Mouse (Mus musculus) MEL (cell line): ENCODE data around the gene Ltk. TPM values are rescaled to one million over a fixed set of nuclear protein-coding genes. Genes with fewer than 3 reads are reported as not detected.

Experiments
- DNase-seq: peaks from one replicate; pipeline ENCODE4 v3.0.0; 2011; ENCODE audit warnings: low read depth, low spot score
- H3K27ac ChIP-seq: 2 replicates; pipeline ENCODE4 v1.5.1; 2012; ENCODE audit warnings: low read depth, mild to moderate bottlenecking, control low read depth, low read length, moderate library complexity; ENCODE audit not compliant: control insufficient read depth
- H3K27me3 ChIP-seq, 2 experiments: fragments of 150-350 bp in 1 of 2; sonication (generic) in 1 of 2; 2 replicates each; pipeline ENCODE4 v1.6.1; 2012; ENCODE audit warnings: low read length in 2 of 2, mild to moderate bottlenecking in 2 of 2, improper control_type of control experiment in 1 of 2, moderate library complexity in 1 of 2; ENCODE audit not compliant: insufficient read depth in 2 of 2, control insufficient read depth in 1 of 2
- H3K36me3 ChIP-seq, 2 experiments: 2 replicates each; pipeline ENCODE4 v1.6.1; 2012 to 2014; ENCODE audit warnings: low read length in 2 of 2, improper control_type of control experiment in 1 of 2, inconsistent platforms in 1 of 2, mild to moderate bottlenecking in 1 of 2; ENCODE audit not compliant: insufficient read depth in 2 of 2, control insufficient read depth in 1 of 2
- H3K4me1 ChIP-seq, 2 experiments: fragments of 150-350 bp in 1 of 2; sonication (generic) in 1 of 2; 2 replicates each; pipeline ENCODE4 v1.6.1; 2012; ENCODE audit warnings: low read length in 2 of 2, improper control_type of control experiment in 1 of 2, mild to moderate bottlenecking in 1 of 2; ENCODE audit not compliant: insufficient read depth in 2 of 2, control insufficient read depth in 1 of 2
- H3K4me3 ChIP-seq, 2 experiments: fragments of 150-350 bp in 1 of 2; sonication (generic) in 1 of 2; 2 replicates each; pipeline ENCODE4 v1.5.1; 2012; ENCODE audit warnings: low read depth in 2 of 2, low read length in 2 of 2, mild to moderate bottlenecking in 2 of 2, moderate library complexity in 2 of 2, control low read depth in 1 of 2, improper control_type of control experiment in 1 of 2; ENCODE audit not compliant: control insufficient read depth in 1 of 2, insufficient read depth in 1 of 2
- H3K79me2 ChIP-seq: 2 replicates; pipeline ENCODE4 v1.6.1; 2012; ENCODE audit warnings: mild to moderate bottlenecking, low read length, moderate library complexity; ENCODE audit not compliant: control insufficient read depth, poor library complexity, insufficient read depth
- H3K9ac ChIP-seq: 2 replicates; pipeline ENCODE4 v1.6.1; 2012; ENCODE audit warnings: low read depth, mild to moderate bottlenecking, control low read depth, low read length, moderate library complexity; ENCODE audit not compliant: control insufficient read depth, poor library complexity, severe bottlenecking
- H3K9me3 ChIP-seq: fragments of 150-350 bp; sonication (generic); replicated peaks from 2 replicates; pipeline ENCODE4 v1.6.1; 2012; ENCODE audit warnings: mild to moderate bottlenecking, low read length, improper control_type of control experiment, moderate library complexity; ENCODE audit not compliant: insufficient read depth
- BHLHE40 ChIP-seq: IDR thresholded peaks from 2 replicates; pipeline ENCODE4 v1.6.1; 2012; ENCODE audit warnings: low read depth, mild to moderate bottlenecking, inconsistent platforms, low read length, improper control_type of control experiment, borderline replicate concordance
- CHD1 ChIP-seq: IDR thresholded peaks from 2 replicates; pipeline ENCODE4 v1.6.1; 2012; ENCODE audit warnings: low read depth, mild to moderate bottlenecking, inconsistent platforms, low read length, improper control_type of control experiment
- CTCF ChIP-seq, 3 experiments: IDR thresholded peaks in 2 of 3; conservative IDR thresholded peaks in 1 of 3; 2 replicates each; pipeline ENCODE4 v1.5.1; 2011 to 2012; ENCODE audit warnings: low read length in 3 of 3, low read depth in 2 of 3, mild to moderate bottlenecking in 2 of 3, improper control_type of control experiment in 1 of 3, inconsistent platforms in 1 of 3, mixed read lengths in 1 of 3, moderate library complexity in 1 of 3; ENCODE audit not compliant: control insufficient read depth in 1 of 3, insufficient read depth in 1 of 3, poor library complexity in 1 of 3, severe bottlenecking in 1 of 3
- EP300 ChIP-seq, 2 experiments: IDR thresholded peaks; 2 replicates each; pipeline ENCODE4 v1.6.1; 2011; ENCODE audit warnings: improper control_type of control experiment in 2 of 2, low read length in 2 of 2, low read depth in 1 of 2, mild to moderate bottlenecking in 1 of 2
- GABPA ChIP-seq: IDR thresholded peaks from 2 replicates; pipeline ENCODE4 v1.6.1; 2012; ENCODE audit warnings: low read depth, mild to moderate bottlenecking, inconsistent platforms, low read length, improper control_type of control experiment, moderate library complexity
- GATA1 ChIP-seq: IDR thresholded peaks from 2 replicates; pipeline ENCODE4 v1.6.1; 2011; ENCODE audit warnings: low read depth, low read length, improper control_type of control experiment
- KAT2A ChIP-seq: conservative IDR thresholded peaks from 2 replicates; pipeline ENCODE4 v1.6.1; 2012; ENCODE audit warnings: low read depth, low read length, improper control_type of control experiment, inconsistent platforms
- MAX ChIP-seq: IDR thresholded peaks from 2 replicates; pipeline ENCODE4 v1.6.1; 2011; ENCODE audit warnings: low read length, improper control_type of control experiment
- MAZ ChIP-seq: IDR thresholded peaks from 2 replicates; pipeline ENCODE4 v1.6.1; 2012; ENCODE audit warnings: low read depth, mild to moderate bottlenecking, inconsistent platforms, low read length, improper control_type of control experiment
- MEF2A ChIP-seq: IDR thresholded peaks from 2 replicates; pipeline ENCODE4 v1.6.1; 2014; ENCODE audit warnings: low read depth, mild to moderate bottlenecking, inconsistent platforms, low read length, improper control_type of control experiment; ENCODE audit not compliant: poor library complexity, insufficient replicate concordance, severe bottlenecking; ENCODE audit errors: extremely low read depth
- MXI1 ChIP-seq: IDR thresholded peaks from 2 replicates; pipeline ENCODE4 v1.6.1; 2011; ENCODE audit warnings: mild to moderate bottlenecking, low read depth, low read length, improper control_type of control experiment
- MYB ChIP-seq: IDR thresholded peaks from 2 replicates; pipeline ENCODE4 v1.6.1; 2011; ENCODE audit warnings: mild to moderate bottlenecking, low read depth, low read length, improper control_type of control experiment
- NELFE ChIP-seq: IDR thresholded peaks from 2 replicates; pipeline ENCODE4 v1.6.1; 2011; ENCODE audit warnings: low read depth, low read length, improper control_type of control experiment
- POLR2A ChIP-seq, 2 experiments: IDR thresholded peaks; 2 replicates each; pipeline ENCODE4 v1.6.1; 2011 to 2012; ENCODE audit warnings: low read length in 2 of 2, mild to moderate bottlenecking in 2 of 2, control low read depth in 1 of 2, improper control_type of control experiment in 1 of 2, low read depth in 1 of 2, moderate library complexity in 1 of 2; ENCODE audit not compliant: control insufficient read depth in 1 of 2, insufficient read depth in 1 of 2, poor library complexity in 1 of 2
- POLR2AphosphoS2 ChIP-seq: IDR thresholded peaks from 2 replicates; pipeline ENCODE4 v1.6.1; 2011; ENCODE audit warnings: low read length, improper control_type of control experiment
- POLR2AphosphoS5 ChIP-seq: IDR thresholded peaks from 2 replicates; pipeline ENCODE4 v1.6.1; 2012; ENCODE audit warnings: low read depth, borderline replicate concordance, mild to moderate bottlenecking, inconsistent platforms, low read length, moderate library complexity, mixed read lengths
- RCOR1 ChIP-seq: IDR thresholded peaks from 2 replicates; pipeline ENCODE4 v1.6.1; 2012; ENCODE audit warnings: low read depth, mild to moderate bottlenecking, inconsistent platforms, low read length, improper control_type of control experiment
- SIN3A ChIP-seq: IDR thresholded peaks from 2 replicates; pipeline ENCODE4 v1.6.1; 2012; ENCODE audit warnings: low read length, improper control_type of control experiment, inconsistent platforms
- TBP ChIP-seq: IDR thresholded peaks from 2 replicates; pipeline ENCODE4 v1.8.0; 2011; ENCODE audit warnings: low read depth, low read length, improper control_type of control experiment
- TCF12 ChIP-seq: IDR thresholded peaks from 2 replicates; pipeline ENCODE4 v1.6.1; 2014; ENCODE audit warnings: low read depth, mild to moderate bottlenecking, inconsistent platforms, low read length, improper control_type of control experiment, moderate library complexity
- UBTF ChIP-seq: IDR thresholded peaks from 2 replicates; pipeline ENCODE4 v1.6.1; 2012; ENCODE audit warnings: low read depth, mild to moderate bottlenecking, inconsistent platforms, low read length, improper control_type of control experiment, moderate library complexity, borderline replicate concordance; ENCODE audit not compliant: insufficient read depth
- USF1 ChIP-seq: IDR thresholded peaks from 2 replicates; pipeline ENCODE4 v1.6.1; 2014; ENCODE audit warnings: low read depth, mild to moderate bottlenecking, inconsistent platforms, low read length, improper control_type of control experiment, moderate library complexity
- ZMIZ1 ChIP-seq: IDR thresholded peaks from 2 replicates; pipeline ENCODE4 v1.6.1; 2012; ENCODE audit warnings: low read depth, mild to moderate bottlenecking, inconsistent platforms, low read length, improper control_type of control experiment, moderate library complexity
- ZNF384 ChIP-seq: IDR thresholded peaks from 2 replicates; pipeline ENCODE4 v1.6.1; 2012; ENCODE audit warnings: low read depth, mild to moderate bottlenecking, inconsistent platforms, low read length, improper control_type of control experiment
- polyA plus RNA-seq, 2 experiments: library from polyadenylated mRNA; stranded (reverse) in 1 of 2; unstranded in 1 of 2; fragments of >175 nt in 1 of 2; fragments of >200 nt in 1 of 2; gene quantifications; 2 replicates each; pipeline versions ENCODE4 v1.2.1 to v1.2.4; 2012; ENCODE audit warnings: low replicate concordance in 2 of 2, low read depth in 1 of 2; ENCODE audit not compliant: insufficient read length in 2 of 2, insufficient read depth in 1 of 2, missing spikeins in 1 of 2
- total RNA-seq: library from RNA; depleted of rRNA; stranded (reverse); fragments of 300-350 nt; gene quantifications from 2 replicates; pipeline ENCODE4 v1.2.3, GENCODE M21; 2012

The Ltk gene
- total and polyA plus RNA-seq, 3 experiments, result 0.23 to 2.5 TPM; not detected in 1

- H3K27me3 ChIP-seq, result peaks cover 0 to 5% of the 10 kb centered on the region in 2 experiments; a peak in 2 of 4 replicates
- DNase-seq, result no peak
- peaks cover 2 to 12% of the 10 kb centered on the region in 2 experiments; a peak in 3 of 4 replicates for H3K4me1 ChIP-seq
- H3K36me3 ChIP-seq, result 0 out of 4 replicates have a peak, but pooled peaks cover 0 to 4% of the 10 kb centered on the region in 2 experiments
- H3K79me2 ChIP-seq, result peaks cover 3% of the 10 kb centered on the region; the same call in 1 of the 2 replicates
- H3K9ac ChIP-seq, result no peak within 1 kb of the TSS
- TF ChIP-seq EP300 (IDR thresholded peaks at IDR 0.05; ENCODE audit: low read depth in 1 of 2, low read length in 2 of 2), result no peak
- no peak for TF ChIP-seq MAZ
- no peak for TF ChIP-seq RCOR1
- TF ChIP-seq MAX, result no peak
- no peak for TF ChIP-seq KAT2A
- H3K4me3 ChIP-seq, result peak within 1 kb of the TSS in 1 of 2 experiments; percentile 19; a peak in 1 of 4 replicates
- H3K9me3 ChIP-seq, result no peaks in the 10 kb centered on the region
- H3K27ac ChIP-seq, result no peak within 1 kb of the TSS
Measured at GRCm38 (mm10) chr2:119797279-119797783, 37.1 kb upstream of the Ltk start, which contains the start of gene Tyro3. Gene Tyro3 (plus strand): TSS chr2:119797733.

GRCm38 (mm10) chr2:119789996-119790395, 29.8 kb upstream of the Ltk start:
- no peak overlapping the region for H3K4me3 ChIP-seq

GRCm38 (mm10) chr2:119787206-119787883, 27.1 kb upstream of the Ltk start, which contains the start of gene Rpap1:
Gene Rpap1 (minus strand): TSS chr2:119787537.
- Histone ChIP-seq H3K27me3 (no peaks in the 10 kb centered on the region), H3K9me3 (no peaks in the 10 kb centered on the region), H3K4me3 (peak within 1 kb of the TSS; percentile 87 to 98), H3K27ac (peak within 1 kb of the TSS; percentile 66), H3K79me2 (peaks cover 1% of the 10 kb centered on the region), H3K4me1 (peaks cover 0 to 6% of the 10 kb centered on the region in 2 experiments; a peak in 2 of 4 replicates), H3K36me3 (peaks cover 0 to 5% of the 10 kb centered on the region in 2 experiments; a peak in 2 of 4 replicates), H3K9ac (peak within 1 kb of the TSS; percentile 77)
- peak; percentile 90 for DNase-seq
- TF ChIP-seq POLR2AphosphoS5, result no peak
- peak; percentile 90 to 98 for TF ChIP-seq POLR2A (IDR thresholded peaks at IDR 0.05; ENCODE audit: control insufficient read depth in 1 of 2, insufficient read depth in 1 of 2, low read depth in 1 of 2, low read length in 2 of 2, poor library complexity in 1 of 2)
- no peak for TF ChIP-seq MEF2A
- no peak for TF ChIP-seq CHD1
- no peak; the same call in none of the 2 replicates for TF ChIP-seq SIN3A
- no peak for TF ChIP-seq GABPA
- peak; percentile 85 for TF ChIP-seq POLR2AphosphoS2
- TF ChIP-seq TBP, result peak; percentile 93
- no peak for TF ChIP-seq USF1
- TF ChIP-seq RCOR1, result no peak
- TF ChIP-seq MXI1, result peak; percentile 66
- peak; percentile 94 for TF ChIP-seq NELFE
- peak; percentile 57; the same call in 1 of the 2 replicates for TF ChIP-seq MAX
- TF ChIP-seq ZNF384, result no peak
- TF ChIP-seq UBTF, result no peak
- no peak for TF ChIP-seq KAT2A
- no peak for TF ChIP-seq GATA1
- TF ChIP-seq ZMIZ1, result peak; percentile 81
- TF ChIP-seq CTCF (IDR thresholded peaks at IDR 0.05 in 2 of 3, conservative IDR thresholded peaks at IDR 0.05 in 1 of 3; ENCODE audit: control insufficient read depth in 1 of 3, insufficient read depth in 1 of 3, low read depth in 2 of 3, low read length in 3 of 3, poor library complexity in 1 of 3, severe bottlenecking in 1 of 3), result no peak
- TF ChIP-seq TCF12, result peak; percentile 87

More at GRCm38 (mm10) chr2:119789996-119790395, 29.8 kb upstream of the Ltk start:
- no peak for TF ChIP-seq BHLHE40
- no peak for TF ChIP-seq MYB
- TF ChIP-seq NELFE, result no peak
- no peak for TF ChIP-seq ZNF384
- no peak for DNase-seq
- H3K27ac ChIP-seq, result no peak overlapping the region
- H3K27me3 ChIP-seq, result peaks cover 0 to 5% of the 10 kb centered on the region in 2 experiments; a peak in 2 of 4 replicates
- peaks cover 0 to 5% of the 10 kb centered on the region in 2 experiments; a peak in 1 of 4 replicates for H3K36me3 ChIP-seq
- H3K79me2 ChIP-seq, result peaks cover 1% of the 10 kb centered on the region
- no peak overlapping the region for H3K9ac ChIP-seq
- H3K9me3 ChIP-seq, result no peaks in the 10 kb centered on the region
- H3K4me1 ChIP-seq, result peaks cover 0 to 6% of the 10 kb centered on the region in 2 experiments; a peak in 2 of 4 replicates
